Mouse (Mus musculus) bone marrow, adult 2 months (tissue): ENCODE results near the gene Cmbl.

Experiments used
- CTCF ChIP-seq: fragments of 200-500 bp; IDR thresholded peaks from 2 replicates; pipeline ENCODE4 v1.5.1; 2011; ENCODE audit warnings: low read length, control low read depth; ENCODE audit not compliant: control insufficient read depth, insufficient read depth
- POLR2A ChIP-seq: fragments of 200-500 bp; IDR thresholded peaks from 2 replicates; pipeline ENCODE4 v1.6.1; 2011; ENCODE audit warnings: low read depth, mild to moderate bottlenecking, control low read depth, low read length, borderline replicate concordance; ENCODE audit not compliant: control insufficient read depth

DNA sequence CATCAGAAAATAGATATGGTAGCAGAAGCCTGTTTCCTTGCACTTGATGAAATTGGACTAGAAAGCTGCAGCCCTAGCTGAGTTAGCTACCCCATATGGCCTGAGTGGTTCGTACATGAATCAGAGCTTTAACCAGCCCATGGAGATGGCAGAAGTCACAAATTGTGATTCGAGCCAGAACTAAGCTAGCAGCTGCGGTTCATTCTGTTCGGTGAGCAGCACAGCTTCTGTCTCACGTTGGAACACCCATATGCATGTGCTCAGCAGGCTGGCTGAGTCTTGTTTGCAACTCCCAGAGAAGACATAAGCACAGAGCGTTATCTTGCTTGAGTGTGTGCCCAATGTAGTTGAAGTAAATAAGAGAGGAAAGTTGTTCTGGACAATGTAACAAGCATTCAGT lies 69.4 kb downstream of the Cmbl start:
- no peak for TF ChIP-seq CTCF
- TF ChIP-seq POLR2A = no peak
